Mouse (Mus musculus): ENCODE results near the gene H1foo. TPM values are rescaled to one million over a fixed set of nuclear protein-coding genes. Genes with fewer than 3 reads are reported as not detected.
A peak's percentile ranks its signal among the peaks of the same experiment; 100 is the strongest.

Gene H1foo
- polyA plus RNA-seq, 1 experiment from 2014 or later, result not detected

GRCm38 (mm10) chr6:115995531-115995941 lies 50.8 kb downstream of the H1foo start:
- 70% methylated on average over 4 of the region's 4 CpGs for WGBS
- H3K4me1 ChIP-seq (replicated peaks; ENCODE audit: control insufficient read depth, insufficient read depth, low read length), result peaks cover 21% of the 10 kb centered on the region
- H3K9me3 ChIP-seq (ENCODE audit: control insufficient read depth, low read length), result no peaks in the 10 kb centered on the region
- DNase-seq (ENCODE audit: low spot score), result no peak
- H3K27me3 ChIP-seq (ENCODE audit: control insufficient read depth, insufficient read depth, low read length), result peaks cover 31% of the 10 kb centered on the region
- H3K36me3 ChIP-seq (ENCODE audit: control insufficient read depth, insufficient read depth, low read length), result no peaks in the 10 kb centered on the region
- H3K4me2 ChIP-seq (replicated peaks; ENCODE audit: low read depth, low read length), result no peak overlapping the region
- no peak overlapping the region for H3K4me3 ChIP-seq (ENCODE audit: low read depth, low read length)
- no peak for ATAC-seq (ENCODE audit: low FRiP score)
- no peak overlapping the region for H3K27ac ChIP-seq (ENCODE audit: low read depth, low read length)
- no peak overlapping the region for H3K9ac ChIP-seq (ENCODE audit: low read depth, low read length)

GRCm38 (mm10) chr6:115996171-115996851 lies 51.6 kb downstream of the H1foo start:
- H3K27me3 ChIP-seq (ENCODE audit: control insufficient read depth, insufficient read depth, low read length), result peaks cover 31% of the 10 kb centered on the region
- no peak overlapping the region for H3K4me2 ChIP-seq (replicated peaks; ENCODE audit: low read depth, low read length)
- DNase-seq (ENCODE audit: low spot score), result no peak
- peaks cover 21% of the 10 kb centered on the region for H3K4me1 ChIP-seq (replicated peaks; ENCODE audit: control insufficient read depth, insufficient read depth, low read length)
- WGBS, result 43% methylated on average over 6 of the region's 6 CpGs
- no peaks in the 10 kb centered on the region for H3K9me3 ChIP-seq (ENCODE audit: control insufficient read depth, low read length)
- no peak for ATAC-seq (ENCODE audit: low FRiP score)
- no peak overlapping the region for H3K27ac ChIP-seq (ENCODE audit: low read depth, low read length)
- no peaks in the 10 kb centered on the region for H3K36me3 ChIP-seq (ENCODE audit: control insufficient read depth, insufficient read depth, low read length)
- H3K9ac ChIP-seq (ENCODE audit: low read depth, low read length), result no peak overlapping the region
- no peak overlapping the region for H3K4me3 ChIP-seq (ENCODE audit: low read depth, low read length)

- Histone ChIP-seq H3K4me1 (replicated peaks; ENCODE audit: control insufficient read depth, insufficient read depth, low read length) (peaks cover 18% of the 10 kb centered on the region), H3K27me3 (ENCODE audit: control insufficient read depth, insufficient read depth, low read length) (peaks cover 21% of the 10 kb centered on the region), H3K36me3 (ENCODE audit: control insufficient read depth, insufficient read depth, low read length) (no peaks in the 10 kb centered on the region), H3K9ac (ENCODE audit: low read depth, low read length) (no peak overlapping the region), H3K4me2 (replicated peaks; ENCODE audit: low read depth, low read length) (0 out of 2 replicates have a peak overlapping the region, but pooled peaks have one; percentile 3), H3K9me3 (ENCODE audit: control insufficient read depth, low read length) (no peaks in the 10 kb centered on the region), H3K27ac (ENCODE audit: low read depth, low read length) (no peak overlapping the region), H3K4me3 (ENCODE audit: low read depth, low read length) (no peak overlapping the region)
- DNase-seq (ENCODE audit: low spot score), result no peak
- no peak for ATAC-seq (ENCODE audit: low FRiP score)
- 23% methylated on average over 3 of the region's 3 CpGs for WGBS
Observed at GRCm38 (mm10) chr6:115997726-115998311, 53.1 kb downstream of the H1foo start.

GRCm38 (mm10) chr6:115998758-115999157 lies 54.0 kb downstream of the H1foo start:
- no peaks in the 10 kb centered on the region for H3K9me3 ChIP-seq (ENCODE audit: control insufficient read depth, low read length)
- H3K4me2 ChIP-seq (replicated peaks; ENCODE audit: low read depth, low read length), result no peak overlapping the region
- no peak overlapping the region for H3K9ac ChIP-seq (ENCODE audit: low read depth, low read length)
- H3K4me1 ChIP-seq (replicated peaks; ENCODE audit: control insufficient read depth, insufficient read depth, low read length), result peaks cover 10% of the 10 kb centered on the region
- H3K36me3 ChIP-seq (ENCODE audit: control insufficient read depth, insufficient read depth, low read length), result no peaks in the 10 kb centered on the region
- H3K27me3 ChIP-seq (ENCODE audit: control insufficient read depth, insufficient read depth, low read length), result peaks cover 12% of the 10 kb centered on the region
- H3K27ac ChIP-seq (ENCODE audit: low read depth, low read length), result no peak overlapping the region
- WGBS, result 78% methylated on average over 7 of the region's 7 CpGs
- ATAC-seq (ENCODE audit: low FRiP score), result no peak
- no peak for DNase-seq (ENCODE audit: low spot score)
- H3K4me3 ChIP-seq (ENCODE audit: low read depth, low read length), result no peak overlapping the region

GRCm38 (mm10) chr6:115999227-115999626 lies 54.5 kb downstream of the H1foo start:
- WGBS, result 72% methylated on average over 2 of the region's 2 CpGs
- Histone ChIP-seq H3K27me3 (ENCODE audit: control insufficient read depth, insufficient read depth, low read length) (peaks cover 7% of the 10 kb centered on the region), H3K4me3 (ENCODE audit: low read depth, low read length) (no peak overlapping the region), H3K9ac (ENCODE audit: low read depth, low read length) (no peak overlapping the region), H3K9me3 (ENCODE audit: control insufficient read depth, low read length) (no peaks in the 10 kb centered on the region), H3K36me3 (ENCODE audit: control insufficient read depth, insufficient read depth, low read length) (no peaks in the 10 kb centered on the region), H3K27ac (ENCODE audit: low read depth, low read length) (no peak overlapping the region), H3K4me2 (replicated peaks; ENCODE audit: low read depth, low read length) (no peak overlapping the region), H3K4me1 (replicated peaks; ENCODE audit: control insufficient read depth, insufficient read depth, low read length) (peaks cover 6% of the 10 kb centered on the region)
- ATAC-seq (ENCODE audit: low FRiP score) (no peak), DNase-seq (ENCODE audit: low spot score) (no peak)

Other genes with a start within 250 kb of the H1foo start
- 1.9 and 2.1 TPM in 2 replicates for gene Tmem40, start 182.5 kb upstream of the H1foo start, polyA plus RNA-seq (2014; fragmentation: Nextera tagmentation; extraction: Ambion mirVana)
- 20.2 and 23.3 TPM in 2 replicates for gene Cand2, start 170.4 kb upstream of the H1foo start, polyA plus RNA-seq (2014; fragmentation: Nextera tagmentation; extraction: Ambion mirVana)
- 1,766 and 1,778 TPM in 2 replicates for gene Rpl32, start 136.2 kb upstream of the H1foo start, polyA plus RNA-seq (2014; fragmentation: Nextera tagmentation; extraction: Ambion mirVana)
- 2.1 TPM in 2 replicates for gene Efcab12, start 106.5 kb upstream of the H1foo start, polyA plus RNA-seq (2014; fragmentation: Nextera tagmentation; extraction: Ambion mirVana)
- 22.2 and 24.5 TPM in 2 replicates for gene Mbd4, start 91.6 kb upstream of the H1foo start, polyA plus RNA-seq (2014; fragmentation: Nextera tagmentation; extraction: Ambion mirVana)
- 22.5 and 26.8 TPM in 2 replicates for gene Ift122, start 91.5 kb upstream of the H1foo start, polyA plus RNA-seq (2014; fragmentation: Nextera tagmentation; extraction: Ambion mirVana)
- gene Rho, start 13.2 kb upstream of the H1foo start, polyA plus RNA-seq (2014; fragmentation: Nextera tagmentation; extraction: Ambion mirVana), result 0.22 and 0.39 TPM in 2 replicates
- 17.5 and 18.8 TPM in 2 replicates for gene Plxnd1, start 50.1 kb downstream of the H1foo start, polyA plus RNA-seq (2014; fragmentation: Nextera tagmentation; extraction: Ambion mirVana)
- 20.2 and 23.4 TPM in 2 replicates for gene Tmcc1, start 248.5 kb downstream of the H1foo start, polyA plus RNA-seq (2014; fragmentation: Nextera tagmentation; extraction: Ambion mirVana)

All from hindbrain, embryonic 11.5 days (tissue).